Mouse (Mus musculus) embryonic facial prominence, embryonic 11.5 days (tissue): ENCODE measurements at regions not wholly inside any gene's neighbourhood (a gene's known extent, or its start where the extent isn't known, plus 50 kb on each side); places are given as distances from the start of the nearest gene placed in this dataset.
A peak's percentile ranks its signal among the peaks of the same experiment; 100 is the strongest.

Experiments used
- ATAC-seq: fragments of 200-750 bp; cut with Nextera tagmentation; replicated peaks from 2 replicates; pipeline ENCODE4 v1.8.0; 2017; ENCODE audit warnings: low read depth; ENCODE audit not compliant: insufficient number of reproducible peaks, low FRiP score, low TSS enrichment
- DNase-seq: peaks from one replicate; pipeline ENCODE4 v3.0.0-alpha.2; 2015; ENCODE audit warnings: low spot score
- H3K27ac ChIP-seq: fragments of 300-500 bp; sonication (generic); replicated peaks from 2 replicates; pipeline ENCODE4 v1.5.1; 2014; ENCODE audit warnings: mild to moderate bottlenecking, low read depth, low read length, control low read depth
- H3K27me3 ChIP-seq: fragments of 300-500 bp; sonication (generic); 2 replicates; pipeline ENCODE4 v1.6.1; 2014; ENCODE audit warnings: mild to moderate bottlenecking, low read length, moderate library complexity, mixed read lengths; ENCODE audit not compliant: control insufficient read depth, insufficient read depth
- H3K36me3 ChIP-seq: fragments of 300-500 bp; sonication (generic); replicated peaks from 2 replicates; pipeline ENCODE4 v1.6.1; 2014; ENCODE audit warnings: low read depth, mild to moderate bottlenecking, low read length, moderate library complexity, mixed read lengths; ENCODE audit not compliant: control insufficient read depth, insufficient read depth
- H3K4me1 ChIP-seq: fragments of 300-500 bp; sonication (generic); 2 replicates; pipeline ENCODE4 v1.6.1; 2014; ENCODE audit warnings: low read length, mixed read lengths; ENCODE audit not compliant: control insufficient read depth, insufficient read depth
- H3K4me2 ChIP-seq: fragments of 300-500 bp; sonication (generic); 2 replicates; pipeline ENCODE4 v1.6.1; 2014; ENCODE audit warnings: low read depth, mild to moderate bottlenecking, control low read depth, low read length, moderate library complexity
- H3K4me3 ChIP-seq: fragments of 300-500 bp; sonication (generic); 2 replicates; pipeline ENCODE4 v1.5.1; 2014; ENCODE audit warnings: low read depth, low read length, control low read depth
- H3K9ac ChIP-seq: fragments of 300-500 bp; sonication (generic); replicated peaks from 2 replicates; pipeline ENCODE4 v1.6.1; 2014; ENCODE audit warnings: mild to moderate bottlenecking, control low read depth, low read length
- H3K9me3 ChIP-seq: fragments of 300-500 bp; sonication (generic); replicated peaks from 2 replicates; pipeline ENCODE4 v1.6.1; 2016; ENCODE audit warnings: mild to moderate bottlenecking, low read length, inconsistent platforms, mixed read lengths; ENCODE audit not compliant: control insufficient read depth
- WGBS: fragments of 180-500 bp; shearing (Covaris S2); extraction: QIAGEN DNeasy Blood & Tissue Kit; methylation state at CpG from one replicate; pipeline ENCODE4 v1.1.7; 2014; 5-methylcytosine and 5-hydroxymethylcytosine counted together

DNA sequence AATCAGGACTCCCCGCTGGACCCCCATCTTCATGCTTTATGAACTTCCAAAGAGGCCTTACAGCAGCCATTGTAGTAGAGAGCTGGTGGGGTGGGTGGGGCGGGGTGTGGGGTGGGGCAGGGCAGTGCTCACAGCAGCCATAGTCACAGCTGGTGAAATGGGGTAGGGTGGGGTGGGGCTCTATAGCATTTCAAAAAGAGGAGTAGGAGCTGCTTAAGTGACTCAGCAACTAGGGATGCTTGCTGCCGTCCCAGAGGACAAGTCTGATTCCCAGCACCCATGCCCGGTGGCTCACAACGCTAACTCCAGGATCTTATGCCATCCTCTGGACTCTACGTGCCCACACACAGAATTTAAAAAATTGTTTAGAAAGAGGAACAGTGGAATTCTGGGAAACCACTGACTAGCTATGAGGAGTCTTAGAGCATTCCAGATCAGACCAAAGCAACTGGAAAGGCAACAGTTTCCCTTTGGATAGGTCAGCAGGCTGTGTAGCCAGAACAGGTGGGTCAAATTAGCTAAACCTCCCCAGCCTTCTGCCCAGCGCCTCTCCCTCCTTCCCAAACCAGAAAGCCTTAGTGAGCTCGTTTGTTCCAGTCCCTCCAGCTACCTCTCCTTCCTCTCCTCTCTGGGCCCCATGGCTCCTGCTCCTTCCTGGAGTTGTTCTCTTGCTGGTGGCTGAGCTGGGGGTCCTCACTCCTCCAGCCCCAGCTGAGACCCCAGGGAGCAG, 89.7 kb downstream of the Syf2 start:
- WGBS: 74% methylated on average over 8 of the region's 8 CpGs
- DNase-seq: no peak
- no peak overlapping the region for H3K27ac ChIP-seq

GRCm38 (mm10) chr4:135023200-135023599, 92.5 kb downstream of the Syf2 start:
- Histone ChIP-seq H3K27me3 (no peaks in the 10 kb centered on the region), H3K9ac (no peak overlapping the region), H3K4me2 (no peak overlapping the region), H3K4me1 (no peaks in the 10 kb centered on the region), H3K27ac (no peak overlapping the region), H3K36me3 (no peaks in the 10 kb centered on the region), H3K4me3 (no peak overlapping the region), H3K9me3 (no peaks in the 10 kb centered on the region)
- DNase-seq: no peak
- ATAC-seq: no peak
- WGBS: 94% methylated on average over 5 of the region's 5 CpGs

More for the DNA sequence above, 89.7 kb downstream of the Syf2 start:
- H3K4me3 ChIP-seq: no peak overlapping the region
- H3K9me3 ChIP-seq: no peaks in the 10 kb centered on the region
- ATAC-seq: no peak
- no peaks in the 10 kb centered on the region for H3K27me3 ChIP-seq
- no peaks in the 10 kb centered on the region for H3K36me3 ChIP-seq
- H3K4me1 ChIP-seq: no peaks in the 10 kb centered on the region
- no peak overlapping the region for H3K4me2 ChIP-seq
- H3K9ac ChIP-seq: no peak overlapping the region

GRCm38 (mm10) chr4:135025802-135026201, 94.7 kb upstream of the Runx3 start:
- H3K9me3 ChIP-seq: no peaks in the 10 kb centered on the region
- 76% methylated on average over 18 of the region's 18 CpGs for WGBS
- no peak overlapping the region for H3K4me3 ChIP-seq
- no peak overlapping the region for H3K9ac ChIP-seq
- H3K36me3 ChIP-seq: no peaks in the 10 kb centered on the region
- no peaks in the 10 kb centered on the region for H3K27me3 ChIP-seq
- no peak overlapping the region for H3K27ac ChIP-seq
- DNase-seq (no peak), ATAC-seq (no peak)
- no peak overlapping the region for H3K4me2 ChIP-seq
- no peaks in the 10 kb centered on the region for H3K4me1 ChIP-seq

DNA sequence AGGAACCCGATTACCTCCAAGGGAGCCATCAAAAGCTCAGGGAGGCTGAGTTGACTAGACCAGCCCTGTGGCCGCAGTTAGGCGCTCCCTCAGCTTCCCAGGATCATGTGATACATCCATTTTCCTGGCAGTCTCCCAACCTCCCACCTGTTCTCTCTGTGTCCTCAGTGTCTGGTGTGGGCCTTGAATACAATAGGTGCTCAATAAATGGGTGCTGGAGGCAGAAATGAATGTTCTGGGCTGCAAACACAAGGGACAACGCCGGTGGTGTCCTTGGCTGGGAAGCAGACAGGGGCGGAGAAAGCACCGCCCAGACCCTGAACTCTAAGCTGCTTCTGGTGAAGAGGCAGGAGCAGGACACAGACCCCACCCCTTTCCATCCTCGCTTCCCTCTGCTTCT, 93.3 kb upstream of the Runx3 start:
- Histone ChIP-seq H3K27ac (no peak overlapping the region), H3K9me3 (no peaks in the 10 kb centered on the region), H3K36me3 (no peaks in the 10 kb centered on the region), H3K4me1 (no peaks in the 10 kb centered on the region), H3K9ac (no peak overlapping the region), H3K27me3 (no peaks in the 10 kb centered on the region; the same call in 1 of the 2 replicates), H3K4me2 (no peak overlapping the region), H3K4me3 (no peak overlapping the region)
- ATAC-seq: no peak
- DNase-seq: no peak
- WGBS: 71% methylated on average over 8 of the region's 8 CpGs

- WGBS: 94% methylated on average over 2 of the region's 2 CpGs
- Histone ChIP-seq H3K9ac (no peak overlapping the region), H3K4me3 (no peak overlapping the region)
Observed at GRCm38 (mm10) chr4:135029723-135030122, 90.7 kb upstream of the Runx3 start.

GRCm38 (mm10) chr4:135032461-135032860, 88.0 kb upstream of the Runx3 start:
- DNase-seq: no peak
- H3K4me2 ChIP-seq: no peak overlapping the region
- H3K9me3 ChIP-seq: no peaks in the 10 kb centered on the region
- H3K27ac ChIP-seq: no peak overlapping the region
- no peaks in the 10 kb centered on the region; the same call in 1 of the 2 replicates for H3K27me3 ChIP-seq
- H3K36me3 ChIP-seq: no peaks in the 10 kb centered on the region
- no peak for ATAC-seq
- H3K4me3 ChIP-seq: no peak overlapping the region
- H3K4me1 ChIP-seq: no peaks in the 10 kb centered on the region
- no peak overlapping the region for H3K9ac ChIP-seq
- 34% methylated on average over 9 of the region's 9 CpGs for WGBS

More at GRCm38 (mm10) chr4:135029723-135030122, 90.7 kb upstream of the Runx3 start:
- Histone ChIP-seq H3K27me3 (no peaks in the 10 kb centered on the region; the same call in 1 of the 2 replicates), H3K9me3 (no peaks in the 10 kb centered on the region), H3K36me3 (no peaks in the 10 kb centered on the region), H3K27ac (no peak overlapping the region), H3K4me1 (no peaks in the 10 kb centered on the region), H3K4me2 (no peak overlapping the region)
- DNase-seq: no peak
- ATAC-seq: no peak

DNA sequence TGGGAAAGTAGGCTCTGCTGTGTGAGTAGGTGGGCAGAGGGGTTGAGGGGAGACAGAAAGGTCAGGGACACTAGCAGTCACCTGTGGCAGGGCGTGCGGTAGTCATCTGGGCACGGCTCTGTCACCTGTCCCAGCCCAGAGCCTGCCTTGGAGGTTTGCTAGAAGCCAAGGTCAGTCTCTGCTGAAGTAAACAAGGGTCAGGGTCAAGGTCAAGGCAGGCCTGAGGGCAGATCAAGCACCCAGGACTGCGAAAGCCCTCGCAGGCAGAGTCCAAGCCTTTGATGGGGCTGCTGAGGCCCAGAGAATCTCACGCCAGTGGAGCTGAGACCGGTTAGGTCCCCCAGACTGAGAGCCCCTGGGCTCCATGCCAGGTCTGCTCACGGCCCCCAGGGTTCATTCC, 87.2 kb upstream of the Runx3 start:
- ATAC-seq (no peak), DNase-seq (no peak)
- H3K4me2 ChIP-seq: no peak overlapping the region
- H3K27me3 ChIP-seq: no peaks in the 10 kb centered on the region; the same call in 1 of the 2 replicates
- H3K4me3 ChIP-seq: no peak overlapping the region
- no peaks in the 10 kb centered on the region for H3K36me3 ChIP-seq
- no peak overlapping the region for H3K9ac ChIP-seq
- WGBS: 70% methylated on average over 7 of the region's 8 CpGs
- no peaks in the 10 kb centered on the region for H3K9me3 ChIP-seq
- H3K27ac ChIP-seq: no peak overlapping the region
- no peaks in the 10 kb centered on the region for H3K4me1 ChIP-seq

DNA sequence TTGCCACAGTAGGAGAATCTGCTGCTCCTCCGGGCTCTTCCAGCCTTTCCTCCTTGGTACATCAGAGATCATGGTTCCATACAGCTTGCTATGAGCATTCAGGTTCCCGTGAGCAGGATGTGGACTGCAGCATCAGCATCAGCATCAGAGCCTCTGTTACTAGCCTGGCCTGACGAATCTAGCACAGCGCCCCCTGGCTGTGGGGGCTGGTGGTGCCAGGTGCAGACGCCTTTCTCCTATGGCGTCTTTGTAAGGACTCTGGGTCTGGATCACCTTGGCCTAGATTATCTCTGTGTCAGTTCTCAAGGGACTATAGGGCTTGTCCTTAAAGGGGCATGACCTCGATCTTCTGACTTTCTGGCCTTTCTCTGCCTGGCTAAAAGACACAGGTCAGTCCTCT, 86.0 kb upstream of the Runx3 start:
- Histone ChIP-seq H3K4me2 (no peak overlapping the region), H3K9ac (no peak overlapping the region), H3K4me3 (no peak overlapping the region), H3K27me3 (no peaks in the 10 kb centered on the region; the same call in 1 of the 2 replicates), H3K36me3 (no peaks in the 10 kb centered on the region), H3K27ac (no peak overlapping the region), H3K9me3 (no peaks in the 10 kb centered on the region), H3K4me1 (no peaks in the 10 kb centered on the region)
- no peak for ATAC-seq
- DNase-seq: peak; percentile 55
- WGBS: 25% methylated on average over 7 of the region's 7 CpGs
